Mouse (Mus musculus): ENCODE data around the gene Rab31. TPM values are rescaled to one million over a fixed set of nuclear protein-coding genes. Genes with fewer than 3 reads are reported as not detected.

Rab31 gene
- polyA plus RNA-seq, 1 experiment from 2014 or later = 79.0 TPM

DNA sequence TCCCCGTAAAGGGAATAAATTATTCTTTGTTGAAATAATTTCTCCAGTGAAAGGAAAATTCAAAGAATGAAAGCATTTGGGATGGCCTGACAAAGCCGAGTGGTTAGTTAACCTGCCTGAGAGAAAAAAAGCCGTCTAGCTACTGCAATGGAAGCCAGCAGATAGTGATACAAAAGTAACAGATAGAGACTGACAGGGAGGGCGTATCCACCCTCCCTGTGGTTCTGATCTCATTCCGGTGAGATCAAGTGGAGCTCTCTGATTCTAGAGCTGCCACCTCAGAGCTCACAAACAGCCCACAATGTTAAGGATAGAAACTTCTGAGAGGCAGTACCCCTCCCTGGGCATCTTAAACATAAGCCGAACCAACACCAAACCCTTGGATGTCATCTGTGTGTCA lies 23.6 kb downstream of the Rab31 start:
- H3K4me3 ChIP-seq (replicated peaks) = no peak overlapping the region
- 89% methylated on average over 6 of the region's 6 CpGs for WGBS
- H3K4me1 ChIP-seq = peaks cover 11% of the 10 kb centered on the region
- H3K4me2 ChIP-seq = no peak overlapping the region
- H3K9ac ChIP-seq = no peak overlapping the region
- H3K27me3 ChIP-seq = no peaks in the 10 kb centered on the region
- H3K36me3 ChIP-seq (replicated peaks) = peaks cover 5% of the 10 kb centered on the region; the same call in 1 of the 2 replicates
- H3K27ac ChIP-seq = no peak overlapping the region
- no peak for ATAC-seq (ENCODE audit: low FRiP score)
- 0 out of 2 replicates have a peak, but pooled peaks cover 3% of the 10 kb centered on the region for H3K9me3 ChIP-seq

- H3K4me2 ChIP-seq = no peak overlapping the region
- no peak overlapping the region for H3K4me3 ChIP-seq (replicated peaks)
- H3K27me3 ChIP-seq = no peaks in the 10 kb centered on the region
- ATAC-seq (ENCODE audit: low FRiP score) = no peak
- H3K9me3 ChIP-seq = no peaks in the 10 kb centered on the region
- WGBS = 71% methylated on average over 5 of the region's 6 CpGs
- no peak overlapping the region for H3K27ac ChIP-seq
- no peak overlapping the region for H3K9ac ChIP-seq
- peaks cover 33% of the 10 kb centered on the region for H3K4me1 ChIP-seq
- no peaks in the 10 kb centered on the region; the same call in 1 of the 2 replicates for H3K36me3 ChIP-seq (replicated peaks)
These were observed 26.2 kb downstream of the Rab31 start for GRCm38 (mm10) chr17:65746314-65746713.

DNA sequence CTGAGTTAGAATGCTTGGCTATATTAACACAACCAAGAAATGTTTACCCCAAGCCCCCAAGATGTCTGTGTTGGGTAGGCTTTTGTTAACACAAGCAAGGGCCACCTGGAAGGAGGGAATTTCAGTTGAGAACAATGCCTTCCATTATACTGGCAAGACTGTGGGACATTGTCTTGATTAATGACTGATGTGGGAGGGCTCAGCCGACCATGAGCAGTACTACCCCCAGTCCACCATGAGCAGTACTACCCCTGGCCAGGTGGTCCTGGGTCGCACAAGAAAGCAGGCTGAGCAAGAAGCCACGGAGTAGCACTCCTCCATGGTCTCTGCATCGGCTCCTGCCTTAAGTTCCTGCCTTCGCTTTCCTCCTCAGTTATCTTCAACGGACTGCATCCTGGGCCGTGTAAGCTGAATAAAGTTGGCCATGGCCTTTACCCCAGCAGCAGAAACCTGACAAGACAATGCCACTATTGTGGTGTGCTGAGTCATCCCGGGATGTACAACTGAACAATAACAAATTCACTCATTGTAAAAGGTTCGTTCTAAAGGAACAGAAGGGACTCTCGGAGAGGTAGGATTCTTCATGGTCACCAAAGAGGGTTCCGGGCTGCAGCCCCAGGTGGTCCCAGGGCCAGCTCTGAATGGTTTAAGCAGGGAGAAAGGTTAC lies 28.8 kb downstream of the Rab31 start:
- H3K27me3 ChIP-seq = no peaks in the 10 kb centered on the region
- H3K9me3 ChIP-seq = no peaks in the 10 kb centered on the region
- WGBS = 77% methylated on average over 11 of the region's 11 CpGs
- H3K4me2 ChIP-seq = no peak overlapping the region
- no peak overlapping the region for H3K4me3 ChIP-seq (replicated peaks)
- no peak for ATAC-seq (ENCODE audit: low FRiP score)
- H3K9ac ChIP-seq = no peak overlapping the region
- H3K27ac ChIP-seq = peak overlapping the region; percentile 37
- H3K4me1 ChIP-seq = peaks cover 38% of the 10 kb centered on the region
- no peaks in the 10 kb centered on the region; the same call in 1 of the 2 replicates for H3K36me3 ChIP-seq (replicated peaks)

- ATAC-seq (ENCODE audit: low FRiP score) = peak; percentile 59
- no peak overlapping the region for H3K4me3 ChIP-seq (replicated peaks)
- H3K9me3 ChIP-seq = no peaks in the 10 kb centered on the region
- H3K4me2 ChIP-seq = no peak overlapping the region
- H3K27me3 ChIP-seq = no peaks in the 10 kb centered on the region
- H3K27ac ChIP-seq = peak overlapping the region; percentile 63; the same call in 1 of the 2 replicates
- peaks cover 38% of the 10 kb centered on the region for H3K4me1 ChIP-seq
- WGBS = 47% methylated on average over 4 of the region's 4 CpGs
- H3K36me3 ChIP-seq (replicated peaks) = no peaks in the 10 kb centered on the region; the same call in 1 of the 2 replicates
- no peak overlapping the region for H3K9ac ChIP-seq
These were observed 29.6 kb downstream of the Rab31 start for GRCm38 (mm10) chr17:65742969-65743368.

- Histone ChIP-seq H3K9me3 (no peaks in the 10 kb centered on the region), H3K4me3 (replicated peaks) (no peak overlapping the region), H3K27me3 (no peaks in the 10 kb centered on the region), H3K4me1 (peaks cover 38% of the 10 kb centered on the region), H3K27ac (peak overlapping the region; percentile 81), H3K4me2 (no peak overlapping the region), H3K36me3 (replicated peaks) (no peaks in the 10 kb centered on the region; the same call in 1 of the 2 replicates), H3K9ac (no peak overlapping the region)
- peak; percentile 88 for ATAC-seq (ENCODE audit: low FRiP score)
- WGBS = 34% methylated on average over 10 of the region's 10 CpGs
These were observed 30.2 kb downstream of the Rab31 start for GRCm38 (mm10) chr17:65742245-65742905.

DNA sequence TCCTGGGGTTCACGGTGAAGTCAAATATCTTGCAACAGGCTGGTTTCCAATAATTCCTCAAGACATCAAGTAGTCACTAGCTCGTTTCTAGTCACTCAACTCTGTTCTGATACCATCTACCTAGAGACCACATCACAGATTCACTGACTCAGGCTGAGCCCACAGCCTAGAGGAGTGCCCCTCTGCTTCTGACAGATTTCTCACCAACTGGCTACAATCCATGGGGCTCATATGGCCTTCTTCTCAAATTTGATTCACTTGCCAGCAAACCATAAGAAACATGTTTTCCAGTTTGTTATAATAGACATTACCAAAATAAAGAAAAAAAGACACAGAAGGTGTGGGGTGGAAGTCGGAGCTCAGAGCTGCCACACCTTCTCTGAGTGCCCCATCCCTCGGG lies 31.0 kb downstream of the Rab31 start:
- H3K4me3 ChIP-seq (replicated peaks) = no peak overlapping the region
- no peaks in the 10 kb centered on the region; the same call in 1 of the 2 replicates for H3K36me3 ChIP-seq (replicated peaks)
- 93% methylated on average over 4 of the region's 4 CpGs for WGBS
- no peak for ATAC-seq (ENCODE audit: low FRiP score)
- peak overlapping the region; percentile 81 for H3K27ac ChIP-seq
- H3K9me3 ChIP-seq = no peaks in the 10 kb centered on the region
- no peak overlapping the region for H3K4me2 ChIP-seq
- H3K27me3 ChIP-seq = no peaks in the 10 kb centered on the region
- H3K4me1 ChIP-seq = peaks cover 32% of the 10 kb centered on the region
- H3K9ac ChIP-seq = no peak overlapping the region

GRCm38 (mm10) chr17:65739874-65740725 lies 32.5 kb downstream of the Rab31 start:
- no peak for ATAC-seq (ENCODE audit: low FRiP score)
- Histone ChIP-seq H3K27ac (no peak overlapping the region), H3K36me3 (replicated peaks) (no peaks in the 10 kb centered on the region; the same call in 1 of the 2 replicates), H3K4me2 (no peak overlapping the region), H3K9ac (no peak overlapping the region), H3K9me3 (no peaks in the 10 kb centered on the region), H3K27me3 (no peaks in the 10 kb centered on the region), H3K4me1 (peaks cover 27% of the 10 kb centered on the region), H3K4me3 (replicated peaks) (no peak overlapping the region)
- 90% methylated on average over 15 of the region's 15 CpGs for WGBS

DNA sequence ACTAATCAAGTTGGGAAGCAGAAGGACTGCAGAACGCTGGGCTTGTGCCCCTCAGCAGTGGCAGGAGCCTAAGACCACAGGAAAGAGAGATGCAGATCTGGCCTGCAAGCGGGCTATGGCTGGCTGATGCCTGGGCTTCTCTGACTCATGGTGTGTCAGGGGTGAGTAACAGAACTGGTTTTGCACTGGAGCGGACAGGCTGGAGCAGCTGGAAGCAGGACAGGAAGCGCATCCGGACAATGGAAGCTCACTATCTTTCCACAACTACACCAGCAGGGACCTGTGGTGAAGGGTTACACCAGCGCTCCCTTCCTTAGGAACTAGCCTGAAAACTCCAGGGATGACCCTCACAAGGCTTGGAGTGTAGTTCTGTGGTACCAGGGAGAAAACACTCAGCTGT lies 34.9 kb downstream of the Rab31 start:
- H3K36me3 ChIP-seq (replicated peaks) = no peaks in the 10 kb centered on the region
- no peaks in the 10 kb centered on the region for H3K9me3 ChIP-seq
- H3K27ac ChIP-seq = no peak overlapping the region
- no peak for ATAC-seq (ENCODE audit: low FRiP score)
- no peak overlapping the region for H3K4me3 ChIP-seq (replicated peaks)
- H3K4me2 ChIP-seq = no peak overlapping the region
- no peak overlapping the region for H3K9ac ChIP-seq
- WGBS = 86% methylated on average over 6 of the region's 6 CpGs
- H3K27me3 ChIP-seq = no peaks in the 10 kb centered on the region
- peaks cover 14% of the 10 kb centered on the region for H3K4me1 ChIP-seq

DNA sequence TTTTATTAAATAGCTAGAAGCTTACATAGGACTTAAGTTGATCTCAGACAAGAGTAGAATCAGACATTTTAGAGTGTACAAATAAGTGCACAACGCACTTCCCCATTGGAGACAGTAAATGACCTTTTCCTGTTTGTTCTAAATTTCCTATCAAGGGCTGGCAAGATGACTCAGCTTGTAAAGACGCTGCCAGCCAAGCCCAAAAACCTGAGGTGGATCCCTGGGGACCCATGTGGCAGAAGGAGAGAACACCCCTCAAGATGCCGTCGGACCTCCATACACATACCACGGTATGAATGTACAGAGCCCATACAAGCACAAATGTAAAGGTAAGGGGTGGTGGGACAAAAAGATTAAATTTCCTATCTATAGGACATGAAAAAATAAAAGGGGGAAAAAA lies 35.4 kb downstream of the Rab31 start:
- H3K9ac ChIP-seq = no peak overlapping the region
- H3K27ac ChIP-seq = no peak overlapping the region
- H3K4me1 ChIP-seq = peaks cover 9% of the 10 kb centered on the region
- H3K27me3 ChIP-seq = no peaks in the 10 kb centered on the region
- H3K9me3 ChIP-seq = no peaks in the 10 kb centered on the region
- no peaks in the 10 kb centered on the region for H3K36me3 ChIP-seq (replicated peaks)
- 86% methylated on average over 5 of the region's 5 CpGs for WGBS
- H3K4me3 ChIP-seq (replicated peaks) = no peak overlapping the region
- no peak for ATAC-seq (ENCODE audit: low FRiP score)
- no peak overlapping the region for H3K4me2 ChIP-seq

GRCm38 (mm10) chr17:65735088-65735487 lies 37.5 kb downstream of the Rab31 start:
- WGBS = 88% methylated on average over 2 of the region's 2 CpGs
- Histone ChIP-seq H3K4me2 (no peak overlapping the region), H3K9me3 (no peaks in the 10 kb centered on the region), H3K4me3 (replicated peaks) (no peak overlapping the region), H3K27ac (no peak overlapping the region), H3K36me3 (replicated peaks) (no peaks in the 10 kb centered on the region), H3K4me1 (no peaks in the 10 kb centered on the region), H3K9ac (no peak overlapping the region), H3K27me3 (no peaks in the 10 kb centered on the region)
- no peak for ATAC-seq (ENCODE audit: low FRiP score)

- Histone ChIP-seq H3K36me3 (replicated peaks) (no peaks in the 10 kb centered on the region), H3K4me1 (no peaks in the 10 kb centered on the region), H3K9me3 (no peaks in the 10 kb centered on the region), H3K9ac (no peak overlapping the region), H3K4me2 (no peak overlapping the region), H3K27ac (no peak overlapping the region), H3K4me3 (replicated peaks) (no peak overlapping the region), H3K27me3 (no peaks in the 10 kb centered on the region)
- 85% methylated on average over 4 of the region's 4 CpGs for WGBS
- no peak for ATAC-seq (ENCODE audit: low FRiP score)
These were observed 39.9 kb downstream of the Rab31 start for GRCm38 (mm10) chr17:65732666-65733065.

DNA sequence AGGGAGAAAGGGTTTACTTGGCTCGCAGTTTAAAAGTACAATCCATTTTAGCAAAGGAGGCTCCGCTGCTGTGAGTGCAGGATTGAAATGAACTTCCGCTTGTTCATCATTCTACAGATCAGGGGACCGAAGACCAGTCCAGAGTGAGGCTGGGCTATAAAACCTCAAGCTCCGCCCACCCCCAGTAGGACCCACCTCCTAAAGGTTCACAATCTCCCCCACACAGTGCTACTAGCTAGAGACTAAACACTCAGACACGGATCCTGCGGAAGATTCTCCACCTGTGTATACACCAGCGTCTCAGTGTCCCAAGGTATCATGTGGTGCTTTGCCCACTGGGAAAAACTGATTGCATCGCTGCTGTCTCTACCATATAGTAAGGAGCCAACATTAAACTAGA lies 40.8 kb downstream of the Rab31 start:
- H3K9ac ChIP-seq = no peak overlapping the region
- H3K27me3 ChIP-seq = no peaks in the 10 kb centered on the region
- ATAC-seq (ENCODE audit: low FRiP score) = no peak
- H3K36me3 ChIP-seq (replicated peaks) = no peaks in the 10 kb centered on the region
- 91% methylated on average over 9 of the region's 9 CpGs for WGBS
- no peak overlapping the region for H3K4me3 ChIP-seq (replicated peaks)
- H3K4me2 ChIP-seq = no peak overlapping the region
- H3K4me1 ChIP-seq = no peaks in the 10 kb centered on the region
- H3K27ac ChIP-seq = no peak overlapping the region
- no peaks in the 10 kb centered on the region for H3K9me3 ChIP-seq

All from forebrain, embryonic 12.5 days (tissue).